Mouse (Mus musculus): ENCODE measurements around the gene Ulk2. TPM values are rescaled to one million over a fixed set of nuclear protein-coding genes. Genes with fewer than 3 reads are reported as not detected.

Ulk2 gene
- polyA plus RNA-seq, 2 experiments = 24.7 to 32.3 TPM

DNA sequence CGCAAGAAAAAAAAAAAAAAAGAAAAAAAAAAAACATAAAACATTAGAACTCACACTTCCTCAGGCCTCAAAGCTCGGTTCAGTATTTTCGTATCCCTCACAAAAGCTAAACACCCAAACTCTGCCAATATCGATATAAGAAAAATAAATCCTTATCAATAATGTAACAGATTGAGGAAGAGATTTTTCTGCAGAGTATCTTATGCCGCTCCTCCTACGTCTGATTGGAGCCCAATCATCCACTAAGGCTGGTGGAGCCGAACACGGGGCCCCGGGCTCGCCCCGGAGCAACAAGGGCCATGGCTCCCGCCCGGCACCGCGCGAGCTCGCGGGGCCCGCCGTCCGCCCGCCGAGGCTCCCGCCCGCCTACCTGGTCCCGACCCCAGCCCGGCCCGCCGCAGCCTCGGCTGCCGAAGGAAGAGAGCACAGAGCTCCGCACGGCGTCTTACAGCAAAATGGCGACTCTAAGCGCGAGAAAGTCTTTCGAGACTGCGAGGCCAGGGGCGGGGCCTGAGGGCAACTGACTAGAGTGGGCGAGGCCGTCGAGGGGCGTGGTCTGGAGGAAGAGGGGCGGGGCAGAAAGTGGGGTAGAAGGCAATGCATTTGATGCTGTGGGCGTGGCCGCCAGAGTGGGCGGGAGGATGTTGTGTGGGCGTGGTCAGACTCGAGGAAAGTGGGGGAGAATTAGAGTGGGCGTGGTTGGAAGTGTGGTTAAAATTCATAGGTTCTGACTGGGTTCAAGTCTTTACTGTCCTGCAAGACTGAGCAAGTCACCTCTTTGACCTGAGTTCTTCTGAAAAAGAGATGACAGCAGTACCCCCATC lies 93.1 kb downstream of the Ulk2 start, which contains the start of gene Prpsap2:
Gene Prpsap2 (minus strand): TSS at position 505 of the 824 bp plus-strand sequence.
- Histone ChIP-seq H3K9ac (ENCODE audit: low read depth, low read length, severe bottlenecking) (peak within 1 kb of the TSS; percentile 83), H3K27me3 (ENCODE audit: control insufficient read depth, insufficient read depth, low read length) (no peaks in the 10 kb centered on the region), H3K4me1 (ENCODE audit: control insufficient read depth, insufficient read depth, low read length) (peaks cover 8% of the 10 kb centered on the region), H3K4me3 (replicated peaks; ENCODE audit: low read length) (peak within 1 kb of the TSS; percentile 54), H3K36me3 (ENCODE audit: control insufficient read depth, insufficient read depth, low read length) (peaks cover 1% of the 10 kb centered on the region; the same call in 1 of the 2 replicates), H3K27ac (replicated peaks; ENCODE audit: low read depth, low read length) (peak within 1 kb of the TSS; percentile 82), H3K9me3 (ENCODE audit: control insufficient read depth, low read length) (no peaks in the 10 kb centered on the region), H3K4me2 (replicated peaks; ENCODE audit: low read depth, low read length, severe bottlenecking) (peak within 1 kb of the TSS; percentile 63)
- peak; percentile 91; the same call in 1 of the 2 replicates for TF ChIP-seq POLR2A (IDR thresholded peaks at IDR 0.05; ENCODE audit: borderline replicate concordance, extremely low read depth, insufficient read depth, insufficient read length)
- DNase-seq (ENCODE audit: low spot score) (peak; percentile 98), ATAC-seq (ENCODE audit: low FRiP score, low read depth) (peak; percentile 93)
- under 1% methylated on average over 50 of the region's 51 CpGs for WGBS

DNA sequence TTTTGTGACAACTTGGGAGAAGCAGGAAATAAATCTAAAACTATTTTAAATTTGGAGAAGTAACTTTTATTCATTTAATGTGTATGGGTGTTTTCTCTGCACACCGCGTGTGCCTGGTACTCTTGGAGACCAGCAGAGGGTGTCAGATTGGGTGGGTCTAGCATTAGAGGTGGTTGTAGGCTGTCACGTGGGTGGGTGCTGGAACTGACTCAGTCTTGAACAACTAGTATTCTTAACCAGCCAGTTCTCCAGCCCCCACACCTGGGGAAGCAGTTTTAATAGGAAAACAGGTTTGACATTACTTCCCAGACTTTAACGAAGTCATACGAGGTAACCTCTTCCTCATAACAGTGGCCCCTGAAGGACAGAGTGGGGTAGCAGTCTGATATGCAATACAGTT lies 94.4 kb downstream of the Ulk2 start:
- no peak for TF ChIP-seq POLR2A (IDR thresholded peaks at IDR 0.05; ENCODE audit: borderline replicate concordance, extremely low read depth, insufficient read depth, insufficient read length)
- no peak for DNase-seq (ENCODE audit: low spot score)

DNA sequence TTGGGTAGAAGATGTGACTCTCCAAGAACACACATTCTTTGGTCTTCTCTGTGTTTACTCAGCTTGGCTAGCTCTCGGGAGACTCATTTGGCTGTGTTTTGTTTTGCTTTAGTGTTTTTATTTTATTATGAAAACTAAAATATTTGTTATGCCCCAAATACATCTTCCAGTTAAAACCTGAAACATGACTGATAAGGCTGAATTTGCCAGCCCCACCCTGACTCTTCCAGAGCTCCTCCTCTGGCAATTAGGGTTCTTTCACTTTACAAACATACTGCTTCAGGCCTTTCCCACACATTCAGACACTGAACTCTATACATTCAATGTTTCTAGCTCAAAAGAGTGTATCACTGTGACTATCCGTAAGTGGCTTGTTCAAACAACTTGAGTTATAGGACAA lies 97.7 kb downstream of the Ulk2 start:
- ATAC-seq (ENCODE audit: low FRiP score, low read depth) (no peak), DNase-seq (ENCODE audit: low spot score) (no peak)
- TF ChIP-seq POLR2A (IDR thresholded peaks at IDR 0.05; ENCODE audit: borderline replicate concordance, extremely low read depth, insufficient read depth, insufficient read length) = no peak
- Histone ChIP-seq H3K4me1 (ENCODE audit: control insufficient read depth, insufficient read depth, low read length) (peaks cover 8% of the 10 kb centered on the region), H3K4me2 (replicated peaks; ENCODE audit: low read depth, low read length, severe bottlenecking) (no peak overlapping the region), H3K27me3 (ENCODE audit: control insufficient read depth, insufficient read depth, low read length) (no peaks in the 10 kb centered on the region), H3K27ac (replicated peaks; ENCODE audit: low read depth, low read length) (no peak overlapping the region), H3K36me3 (ENCODE audit: control insufficient read depth, insufficient read depth, low read length) (peaks cover 40% of the 10 kb centered on the region), H3K9me3 (ENCODE audit: control insufficient read depth, low read length) (no peaks in the 10 kb centered on the region), H3K4me3 (replicated peaks; ENCODE audit: low read length) (no peak overlapping the region), H3K9ac (ENCODE audit: low read depth, low read length, severe bottlenecking) (no peak overlapping the region)
- 95% methylated on average over 2 of the region's 2 CpGs for WGBS

More for the DNA sequence above, 94.4 kb downstream of the Ulk2 start:
- Histone ChIP-seq H3K4me2 (replicated peaks; ENCODE audit: low read depth, low read length, severe bottlenecking) (peak overlapping the region; percentile 63), H3K9ac (ENCODE audit: low read depth, low read length, severe bottlenecking) (no peak overlapping the region), H3K4me3 (replicated peaks; ENCODE audit: low read length) (peak overlapping the region; percentile 54; the same call in 1 of the 2 replicates), H3K27me3 (ENCODE audit: control insufficient read depth, insufficient read depth, low read length) (no peaks in the 10 kb centered on the region), H3K36me3 (ENCODE audit: control insufficient read depth, insufficient read depth, low read length) (peaks cover 12% of the 10 kb centered on the region), H3K4me1 (ENCODE audit: control insufficient read depth, insufficient read depth, low read length) (peaks cover 8% of the 10 kb centered on the region), H3K27ac (replicated peaks; ENCODE audit: low read depth, low read length) (no peak overlapping the region), H3K9me3 (ENCODE audit: control insufficient read depth, low read length) (no peaks in the 10 kb centered on the region)
- ATAC-seq (ENCODE audit: low FRiP score, low read depth) = no peak
- WGBS = 60% methylated on average over 5 of the region's 5 CpGs

DNA sequence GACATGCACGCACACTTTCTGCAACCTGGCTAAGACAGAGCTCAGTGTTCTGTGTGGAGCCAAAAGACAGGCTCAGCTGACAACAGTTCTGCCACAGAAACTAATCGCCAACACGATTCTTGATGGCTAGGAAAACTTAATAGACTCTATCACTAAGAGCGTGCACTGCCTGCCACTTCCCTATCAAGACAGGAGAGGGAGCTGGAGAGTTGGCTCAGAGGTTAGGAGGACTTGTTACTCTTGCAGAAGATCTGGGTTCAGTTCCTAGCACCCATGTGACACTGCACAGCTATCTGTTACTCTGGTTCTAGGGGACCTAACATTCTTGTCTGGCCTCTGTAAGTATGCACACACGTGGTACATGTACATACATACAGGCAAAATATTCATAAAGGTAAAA lies 103.3 kb downstream of the Ulk2 start:
- 78% methylated on average over 5 of the region's 5 CpGs for WGBS
- TF ChIP-seq POLR2A (IDR thresholded peaks at IDR 0.05; ENCODE audit: borderline replicate concordance, extremely low read depth, insufficient read depth, insufficient read length) = no peak
- H3K27ac ChIP-seq (replicated peaks; ENCODE audit: low read depth, low read length) = no peak overlapping the region
- no peaks in the 10 kb centered on the region for H3K9me3 ChIP-seq (ENCODE audit: control insufficient read depth, low read length)
- DNase-seq (ENCODE audit: low spot score) (peak; percentile 23), ATAC-seq (ENCODE audit: low FRiP score, low read depth) (no peak)
- no peaks in the 10 kb centered on the region for H3K27me3 ChIP-seq (ENCODE audit: control insufficient read depth, insufficient read depth, low read length)
- no peak overlapping the region for H3K9ac ChIP-seq (ENCODE audit: low read depth, low read length, severe bottlenecking)
- no peak overlapping the region for H3K4me3 ChIP-seq (replicated peaks; ENCODE audit: low read length)
- H3K4me2 ChIP-seq (replicated peaks; ENCODE audit: low read depth, low read length, severe bottlenecking) = no peak overlapping the region
- peaks cover 74% of the 10 kb centered on the region for H3K36me3 ChIP-seq (ENCODE audit: control insufficient read depth, insufficient read depth, low read length)
- H3K4me1 ChIP-seq (ENCODE audit: control insufficient read depth, insufficient read depth, low read length) = no peaks in the 10 kb centered on the region

DNA sequence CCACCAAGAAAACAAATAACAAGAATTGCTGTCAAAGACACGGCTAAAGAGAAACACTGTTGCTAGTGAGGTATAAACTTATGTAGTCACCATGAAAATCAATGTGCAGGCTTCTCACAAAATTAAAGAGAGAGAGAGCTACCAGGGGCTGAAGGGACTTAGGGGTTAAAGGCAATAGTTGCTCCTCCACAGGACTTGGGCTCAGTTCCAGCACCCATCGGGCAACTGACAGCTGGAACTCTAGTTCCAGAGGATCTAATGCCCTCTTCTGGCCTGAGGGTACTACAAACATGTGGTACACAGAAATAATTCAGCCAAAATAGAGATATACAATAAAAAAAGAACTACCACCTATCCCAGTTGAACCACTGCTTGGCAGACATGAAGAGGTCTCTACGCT lies 107.7 kb downstream of the Ulk2 start:
- Histone ChIP-seq H3K9ac (ENCODE audit: low read depth, low read length, severe bottlenecking) (no peak overlapping the region), H3K9me3 (ENCODE audit: control insufficient read depth, low read length) (no peaks in the 10 kb centered on the region), H3K27me3 (ENCODE audit: control insufficient read depth, insufficient read depth, low read length) (no peaks in the 10 kb centered on the region), H3K36me3 (ENCODE audit: control insufficient read depth, insufficient read depth, low read length) (peaks cover 68% of the 10 kb centered on the region), H3K27ac (replicated peaks; ENCODE audit: low read depth, low read length) (no peak overlapping the region), H3K4me1 (ENCODE audit: control insufficient read depth, insufficient read depth, low read length) (no peaks in the 10 kb centered on the region), H3K4me3 (replicated peaks; ENCODE audit: low read length) (no peak overlapping the region), H3K4me2 (replicated peaks; ENCODE audit: low read depth, low read length, severe bottlenecking) (no peak overlapping the region)
- WGBS = 68% methylated on average over 3 of the region's 3 CpGs
- ATAC-seq (ENCODE audit: low FRiP score, low read depth) (no peak), DNase-seq (ENCODE audit: low spot score) (no peak)
- no peak for TF ChIP-seq POLR2A (IDR thresholded peaks at IDR 0.05; ENCODE audit: borderline replicate concordance, extremely low read depth, insufficient read depth, insufficient read length)

Data from limb, embryonic 14.5 days (tissue).